Mouse (Mus musculus) gastrocnemius, adult 18-20 months (tissue): ENCODE measurements around the gene Gm21409. TPM values are rescaled to one million over a fixed set of nuclear protein-coding genes. Genes with fewer than 3 reads are reported as not detected.
"Not testable (repeated sequence)": the region's sequence is repeated elsewhere in the genome, so short reads cannot be mapped to it uniquely, and the experiment has no call there.

ENCODE experiments used
- DNase-seq: peaks from one replicate; pipeline ENCODE4 v3.0.0; 2021; ENCODE audit warnings: low spot score
- long read RNA-seq, 2 experiments: library from polyadenylated mRNA; stranded (forward); transcript quantifications; one replicate each; pipeline ENCODE4 v2.0.0; 2021
- total RNA-seq, 2 experiments: library from RNA; stranded (reverse); gene quantifications; 2 replicates each; pipeline ENCODE4 v1.2.3; 2021

Gene Gm21409
- total RNA-seq: not detected
- long read RNA-seq, experiment 1: 0 reads
- long read RNA-seq, experiment 2: 0 reads

GRCm38 (mm10) chrY:84746385-84746784, at the start of gene Gm21409:
Gm21409 (plus strand) TSS chrY:84746685.
- DNase-seq: not testable (repeated sequence)

Other genes with a start within 250 kb of the Gm21409 start
- gene Gm21394, start 181.8 kb upstream of the Gm21409 start, total RNA-seq: not detected